ENCODE assay signal across 11 mouse cellular contexts in genomic region chr16:90521951-90522255, GRCm38 (mm10).
DNase-seq lines count a peak whose midpoint lies in the region; ATAC-seq lines count a peak whose summit lies in the region.
"Had no signal": no experiment of that assay in that cellular context is flagged by ENCODE, and none has a peak within 500 bp of the region (broad histone marks: within the 10 kb centered on the region; RNA-seq: fewer than 3 reads in every experiment).

No protein-coding gene starts in this region.

- H3K9me3 ChIP-seq in embryonic facial prominence, embryonic 13.5 days: no peaks in the 10 kb centered on the region
- no peaks in the 10 kb centered on the region for H3K9me3 ChIP-seq in hindbrain, embryonic 16.5 days (ENCODE audit: control insufficient read depth, low read length)
- no peaks in the 10 kb centered on the region for H3K9me3 ChIP-seq in neural tube, embryonic 11.5 days (ENCODE audit: control insufficient read depth, low read length)
- no peaks in the 10 kb centered on the region; the same call in 1 of the 2 replicates for H3K9me3 ChIP-seq in liver, embryonic 11.5 days (ENCODE audit: control insufficient read depth, low read length)

- no peak overlapping the region for H3K4me2 ChIP-seq in embryonic facial prominence, embryonic 13.5 days
- H3K4me2 ChIP-seq in hindbrain, embryonic 16.5 days (ENCODE audit: low read length): no peak overlapping the region
- no peak overlapping the region for H3K4me2 ChIP-seq in neural tube, embryonic 11.5 days (ENCODE audit: low read depth)
- H3K4me2 ChIP-seq in liver, embryonic 11.5 days: no peak overlapping the region

- no peaks in the 10 kb centered on the region for H3K36me3 ChIP-seq in embryonic facial prominence, embryonic 13.5 days
- no peaks in the 10 kb centered on the region for H3K36me3 ChIP-seq in hindbrain, embryonic 16.5 days (ENCODE audit: control insufficient read depth, insufficient read depth, low read length)
- H3K36me3 ChIP-seq in neural tube, embryonic 11.5 days (ENCODE audit: control insufficient read depth, insufficient read depth, low read length): no peaks in the 10 kb centered on the region
- H3K36me3 ChIP-seq in liver, embryonic 11.5 days (ENCODE audit: control insufficient read depth, insufficient read depth, low read length): no peaks in the 10 kb centered on the region
- H3K36me3 ChIP-seq: G1E had no signal

- H3K27me3 ChIP-seq in embryonic facial prominence, embryonic 13.5 days: no peaks in the 10 kb centered on the region
- no peaks in the 10 kb centered on the region for H3K27me3 ChIP-seq in hindbrain, embryonic 16.5 days (replicated peaks; ENCODE audit: control insufficient read depth, insufficient read depth, low read length)
- no peaks in the 10 kb centered on the region for H3K27me3 ChIP-seq in neural tube, embryonic 11.5 days (ENCODE audit: control insufficient read depth, insufficient read depth, low read length)
- H3K27me3 ChIP-seq in liver, embryonic 11.5 days (replicated peaks; ENCODE audit: control insufficient read depth, insufficient read depth, low read length): no peaks in the 10 kb centered on the region

- H3K27ac ChIP-seq in embryonic facial prominence, embryonic 13.5 days: peak overlapping the region; percentile 76; the same call in 1 of the 2 replicates
- H3K27ac ChIP-seq in hindbrain, embryonic 16.5 days (ENCODE audit: low read depth, low read length): no peak overlapping the region
- no peak overlapping the region for H3K27ac ChIP-seq in neural tube, embryonic 11.5 days (ENCODE audit: low read depth, low read length)
- no peak overlapping the region for H3K27ac ChIP-seq in liver, embryonic 11.5 days (ENCODE audit: low read depth, low read length)

- 27% methylated on average over 3 of the region's 3 CpGs for whole genome bisulfite sequencing in embryonic facial prominence, embryonic 13.5 days
- 5% methylated on average over 3 of the region's 3 CpGs for WGBS in hindbrain, embryonic 16.5 days
- WGBS in neural tube, embryonic 11.5 days: 19% methylated on average over 3 of the region's 3 CpGs
- WGBS in liver, embryonic 11.5 days: 38% methylated on average over 3 of the region's 3 CpGs

- H3K9ac ChIP-seq in embryonic facial prominence, embryonic 13.5 days: no peak overlapping the region
- no peak overlapping the region for H3K9ac ChIP-seq in hindbrain, embryonic 16.5 days (ENCODE audit: low read depth, low read length)
- no peak overlapping the region; the same call in 1 of the 2 replicates for H3K9ac ChIP-seq in neural tube, embryonic 11.5 days (ENCODE audit: low read length)
- no peak overlapping the region for H3K9ac ChIP-seq in liver, embryonic 11.5 days (ENCODE audit: low read depth, low read length)

- no peak overlapping the region for H3K4me3 ChIP-seq in embryonic facial prominence, embryonic 13.5 days
- H3K4me3 ChIP-seq in hindbrain, embryonic 16.5 days (ENCODE audit: low read length): no peak overlapping the region
- H3K4me3 ChIP-seq in neural tube, embryonic 11.5 days (ENCODE audit: low read depth, low read length): no peak overlapping the region
- no peak overlapping the region for H3K4me3 ChIP-seq in liver, embryonic 11.5 days (ENCODE audit: low read depth, low read length)

- H3K4me1 ChIP-seq in embryonic facial prominence, embryonic 13.5 days: peaks cover 57% of the 10 kb centered on the region
- peaks cover 17% of the 10 kb centered on the region for H3K4me1 ChIP-seq in hindbrain, embryonic 16.5 days (ENCODE audit: control insufficient read depth, insufficient read depth, low read depth, low read length)
- H3K4me1 ChIP-seq in neural tube, embryonic 11.5 days (ENCODE audit: control insufficient read depth, insufficient read depth, low read length): peaks cover 15% of the 10 kb centered on the region; the same call in 1 of the 2 replicates
- peaks cover 5% of the 10 kb centered on the region; the same call in 1 of the 2 replicates for H3K4me1 ChIP-seq in liver, embryonic 11.5 days (replicated peaks; ENCODE audit: control insufficient read depth, insufficient read depth, low read length)

- no peak for ATAC-seq in embryonic facial prominence, embryonic 13.5 days (ENCODE audit: insufficient number of reproducible peaks, insufficient read depth, low FRiP score, low TSS enrichment, low read depth)
- ATAC-seq in hindbrain, embryonic 16.5 days: peak; percentile 55
- peak; percentile 77 for ATAC-seq in neural tube, embryonic 11.5 days (ENCODE audit: insufficient read depth, low FRiP score, low TSS enrichment)
- no peak for ATAC-seq in liver, embryonic 11.5 days (replicated peaks; ENCODE audit: low FRiP score)

- DNase-seq in brain, adult 2 months (ENCODE audit: low read depth, low spot score): peak; percentile 45
- peak; percentile 60 for DNase-seq in neural tube, embryonic 11.5 days (ENCODE audit: low spot score)
- DNase-seq in left cerebral cortex, adult 11 months (ENCODE audit: low spot score): no peak
- DNase-seq in liver, embryonic 11.5 days (ENCODE audit: low spot score): no peak
- DNase-seq in urinary bladder, adult 18-20 months (ENCODE audit: low spot score in 2 of 2): no peak
- DNase-seq: adrenal gland, adult 2 months; cerebellum, adult 2 months; lung, adult 2 months had no signal

Comparison
In these comparisons a context has a peak if more than half of its experiments do, and no peak if none do; other contexts are left out.
1. DNase-seq: peak in brain, adult 2 months (single experiment) and neural tube, embryonic 11.5 days (single experiment); none in left cerebral cortex, adult 11 months (single experiment), liver, embryonic 11.5 days (single experiment) and urinary bladder, adult 18-20 months (0 of 2).
2. ATAC-seq: peak in hindbrain, embryonic 16.5 days (single experiment) and neural tube, embryonic 11.5 days (single experiment); none in embryonic facial prominence, embryonic 13.5 days (single experiment) and liver, embryonic 11.5 days (single experiment).